Mouse (Mus musculus): ENCODE measurements around the gene Cs.

GRCm38 (mm10) chr10:128336597-128336996 lies 937 bp upstream of the Cs start:
- TF ChIP-seq CTCF (IDR thresholded peaks at IDR 0.05; ENCODE audit: low read depth), result no peak
- no peak for TF ChIP-seq EP300 (IDR thresholded peaks at IDR 0.05; ENCODE audit: low read depth)
